Mouse (Mus musculus) heart, postnatal 10 days (tissue): ENCODE measurements at regions not wholly inside any gene's neighbourhood (a gene's known extent, or its start where the extent isn't known, plus 50 kb on each side); places are given as distances from the start of the nearest gene placed in this dataset.
A peak's percentile ranks its signal among the peaks of the same experiment; 100 is the strongest.

ENCODE experiments used
- DNase-seq, 2 experiments: peaks; one replicate each; pipeline ENCODE4 v3.0.0; 2021
- intact Hi-C: fragments of 180-260 bp; cut with DNase I; formaldehyde crosslinking; loops from one replicate; pipeline ENCODE4 v1.15.1; 2025

GRCm38 (mm10) chr13:37468304-37469178 is 123.5 kb downstream of the Ly86 start:
- no peak for DNase-seq
- intact Hi-C loops, result loop anchor here (5.0 kb wide), 2 partner anchors 359 to 474 kb away; no protein-coding TSS in a partner anchor

GRCm38 (mm10) chr13:37470230-37470907 is 125.4 kb downstream of the Ly86 start:
- intact Hi-C loops, result no loop called here
- DNase-seq, result no peak

GRCm38 (mm10) chr13:37473359-37473758 is 128.4 kb downstream of the Ly86 start:
- intact Hi-C loops, result no loop called here

GRCm38 (mm10) chr13:37475804-37476203 is 130.8 kb downstream of the Ly86 start:
- no peak for DNase-seq
- intact Hi-C loops, result no loop called here

More at GRCm38 (mm10) chr13:37473359-37473758, 128.4 kb downstream of the Ly86 start:
- no peak for DNase-seq

GRCm38 (mm10) chr13:37476256-37477053 is 131.4 kb downstream of the Ly86 start:
- intact Hi-C loops, result no loop called here
- DNase-seq, result peak in 1 of 2 experiments; percentile 44

- intact Hi-C loops, result no loop called here
- no peak for DNase-seq
Observed at GRCm38 (mm10) chr13:37477342-37477741, 132.3 kb downstream of the Ly86 start.

GRCm38 (mm10) chr13:37477749-37478548 is 132.9 kb downstream of the Ly86 start:
- intact Hi-C loops, result no loop called here
- DNase-seq, result peak in 1 of 2 experiments; percentile 44

- intact Hi-C loops, result no loop called here
- no peak for DNase-seq
Observed at GRCm38 (mm10) chr13:37479182-37479691, 134.2 kb downstream of the Ly86 start.

- intact Hi-C loops, result loop anchor here (5.0 kb wide), 2 partner anchors 61 to 346 kb away; no protein-coding TSS in a partner anchor
Observed at GRCm38 (mm10) chr13:37481514-37481913, 136.5 kb downstream of the Ly86 start.

GRCm38 (mm10) chr13:37482038-37482437 is 137.0 kb downstream of the Ly86 start:
- peak; percentile 66 to 71 for DNase-seq
- intact Hi-C loops, result loop anchor here (2.0 to 5.0 kb wide), 3 partner anchors 47 to 345 kb away; no protein-coding TSS in a partner anchor

More at GRCm38 (mm10) chr13:37481514-37481913, 136.5 kb downstream of the Ly86 start:
- no peak for DNase-seq

- DNase-seq, result peak; percentile 83 to 87
- intact Hi-C loops, result loop anchor here (2.0 to 5.0 kb wide), 3 partner anchors 48 to 345 kb away; no protein-coding TSS in a partner anchor
Observed at GRCm38 (mm10) chr13:37482589-37482988, 137.6 kb downstream of the Ly86 start.

GRCm38 (mm10) chr13:37483010-37483855 is 138.2 kb downstream of the Ly86 start:
- peak; percentile 70 to 80 for DNase-seq
- intact Hi-C loops, result loop anchor here (2.0 to 5.0 kb wide), 3 partner anchors 48 to 344 kb away; no protein-coding TSS in a partner anchor

- intact Hi-C loops, result loop anchor here (2.0 to 5.0 kb wide), 3 partner anchors 16 to 343 kb away; no protein-coding TSS in a partner anchor
- DNase-seq, result no peak
Observed at GRCm38 (mm10) chr13:37484631-37485030, 139.6 kb downstream of the Ly86 start.

- intact Hi-C loops, result no loop called here
- DNase-seq, result peak in 1 of 2 experiments; percentile 33
Observed at GRCm38 (mm10) chr13:37492115-37493001, 147.3 kb downstream of the Ly86 start.

- intact Hi-C loops, result no loop called here
- no peak for DNase-seq
Observed at GRCm38 (mm10) chr13:37493331-37493730, 148.3 kb downstream of the Ly86 start.

GRCm38 (mm10) chr13:37495272-37495932 is 150.4 kb downstream of the Ly86 start:
- intact Hi-C loops, result no loop called here
- DNase-seq, result no peak

GRCm38 (mm10) chr13:37497986-37498385 is 153.0 kb downstream of the Ly86 start:
- no peak for DNase-seq
- intact Hi-C loops, result no loop called here
